Mouse (Mus musculus): Measurements from ENCODE around the gene Slc8a3. TPM values are rescaled to one million over a fixed set of nuclear protein-coding genes. Genes with fewer than 3 reads are reported as not detected.

Gene Slc8a3
- polyA plus RNA-seq, 1 experiment: 0.82 TPM

GRCm38 (mm10) chr12:81258215-81258614 is 74.8 kb downstream of the Slc8a3 start:
- Histone ChIP-seq H3K27ac (ENCODE audit: control insufficient read depth, insufficient read depth, low read depth, low read length, poor library complexity) (no peak overlapping the region), H3K4me3 (replicated peaks; ENCODE audit: control insufficient read depth, low read depth, low read length) (no peak overlapping the region), H3K4me1 (ENCODE audit: control insufficient read depth, insufficient read depth, low read length) (no peaks in the 10 kb centered on the region)
- 85% methylated on average over 3 of the region's 3 CpGs for WGBS
- TF ChIP-seq CTCF (IDR thresholded peaks at IDR 0.05; ENCODE audit: control insufficient read depth, insufficient read depth, low read length) (no peak), POLR2A (IDR thresholded peaks at IDR 0.05; ENCODE audit: borderline replicate concordance, control insufficient read depth, low read depth, low read length) (no peak)

DNA sequence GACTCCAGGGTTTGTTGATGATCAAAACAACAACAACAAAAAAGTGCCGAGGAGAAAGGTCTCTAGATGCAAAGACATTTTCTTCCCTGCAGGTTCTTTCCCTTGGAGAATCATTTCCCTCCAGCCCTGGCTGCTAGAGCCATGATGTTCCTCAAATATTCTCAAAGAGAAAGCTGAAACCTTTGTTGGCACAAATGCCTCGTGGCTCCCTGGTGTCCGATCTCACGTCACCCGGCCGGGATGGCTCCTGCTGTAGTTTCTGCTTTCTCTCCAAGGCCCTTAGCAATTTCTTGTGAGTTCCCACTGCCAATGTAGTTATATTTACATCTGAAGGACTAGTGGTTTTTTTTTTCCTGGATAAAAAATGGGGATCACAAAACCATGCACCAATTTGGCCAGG is 87.6 kb downstream of the Slc8a3 start:
- Histone ChIP-seq H3K4me1 (ENCODE audit: control insufficient read depth, insufficient read depth, low read length) (no peaks in the 10 kb centered on the region), H3K4me3 (replicated peaks; ENCODE audit: control insufficient read depth, low read depth, low read length) (no peak overlapping the region), H3K27ac (ENCODE audit: control insufficient read depth, insufficient read depth, low read depth, low read length, poor library complexity) (no peak overlapping the region)
- WGBS: 85% methylated on average over 6 of the region's 6 CpGs
- no peak for TF ChIP-seq CTCF (IDR thresholded peaks at IDR 0.05; ENCODE audit: control insufficient read depth, insufficient read depth, low read length)
- no peak for TF ChIP-seq POLR2A (IDR thresholded peaks at IDR 0.05; ENCODE audit: borderline replicate concordance, control insufficient read depth, low read depth, low read length)

DNA sequence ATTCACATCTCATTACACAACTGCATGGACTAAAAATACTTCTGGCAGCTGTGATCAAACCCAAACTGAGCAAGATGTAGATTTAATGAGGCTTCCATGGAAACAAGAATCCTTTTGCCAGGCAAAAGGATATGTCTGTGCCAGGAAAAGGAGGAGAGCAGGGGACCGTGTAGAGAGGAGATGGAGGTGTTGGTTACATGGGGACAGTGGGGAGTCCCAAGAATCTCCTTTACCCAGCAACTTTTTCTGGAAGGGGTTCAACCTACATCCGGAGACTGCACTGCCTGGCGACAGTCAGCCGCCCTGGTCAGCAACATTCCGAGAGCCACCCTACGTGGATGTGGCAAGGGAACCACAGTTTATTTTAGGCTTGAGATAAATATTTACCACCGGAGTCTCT is 88.0 kb downstream of the Slc8a3 start:
- H3K4me3 ChIP-seq (replicated peaks; ENCODE audit: control insufficient read depth, low read depth, low read length): no peak overlapping the region
- WGBS: 75% methylated on average over 7 of the region's 7 CpGs
- no peak for TF ChIP-seq POLR2A (IDR thresholded peaks at IDR 0.05; ENCODE audit: borderline replicate concordance, control insufficient read depth, low read depth, low read length)
- TF ChIP-seq CTCF (IDR thresholded peaks at IDR 0.05; ENCODE audit: control insufficient read depth, insufficient read depth, low read length): no peak
- no peak overlapping the region for H3K27ac ChIP-seq (ENCODE audit: control insufficient read depth, insufficient read depth, low read depth, low read length, poor library complexity)
- H3K4me1 ChIP-seq (ENCODE audit: control insufficient read depth, insufficient read depth, low read length): no peaks in the 10 kb centered on the region

- 33% methylated on average over 1 of the region's 1 CpGs for WGBS
- no peak overlapping the region for H3K27ac ChIP-seq (ENCODE audit: control insufficient read depth, insufficient read depth, low read depth, low read length, poor library complexity)
- TF ChIP-seq CTCF (IDR thresholded peaks at IDR 0.05; ENCODE audit: control insufficient read depth, insufficient read depth, low read length) (no peak), POLR2A (IDR thresholded peaks at IDR 0.05; ENCODE audit: borderline replicate concordance, control insufficient read depth, low read depth, low read length) (no peak)
- H3K4me1 ChIP-seq (ENCODE audit: control insufficient read depth, insufficient read depth, low read length): no peaks in the 10 kb centered on the region
- H3K4me3 ChIP-seq (replicated peaks; ENCODE audit: control insufficient read depth, low read depth, low read length): no peak overlapping the region
These were observed 88.5 kb downstream of the Slc8a3 start for GRCm38 (mm10) chr12:81244492-81244891.

GRCm38 (mm10) chr12:81241676-81242075 is 91.3 kb downstream of the Slc8a3 start:
- Histone ChIP-seq H3K4me3 (replicated peaks; ENCODE audit: control insufficient read depth, low read depth, low read length) (no peak overlapping the region), H3K4me1 (ENCODE audit: control insufficient read depth, insufficient read depth, low read length) (no peaks in the 10 kb centered on the region), H3K27ac (ENCODE audit: control insufficient read depth, insufficient read depth, low read depth, low read length, poor library complexity) (no peak overlapping the region)
- WGBS: 87% methylated on average over 2 of the region's 2 CpGs
- TF ChIP-seq POLR2A (IDR thresholded peaks at IDR 0.05; ENCODE audit: borderline replicate concordance, control insufficient read depth, low read depth, low read length): no peak
- no peak for TF ChIP-seq CTCF (IDR thresholded peaks at IDR 0.05; ENCODE audit: control insufficient read depth, insufficient read depth, low read length)

DNA sequence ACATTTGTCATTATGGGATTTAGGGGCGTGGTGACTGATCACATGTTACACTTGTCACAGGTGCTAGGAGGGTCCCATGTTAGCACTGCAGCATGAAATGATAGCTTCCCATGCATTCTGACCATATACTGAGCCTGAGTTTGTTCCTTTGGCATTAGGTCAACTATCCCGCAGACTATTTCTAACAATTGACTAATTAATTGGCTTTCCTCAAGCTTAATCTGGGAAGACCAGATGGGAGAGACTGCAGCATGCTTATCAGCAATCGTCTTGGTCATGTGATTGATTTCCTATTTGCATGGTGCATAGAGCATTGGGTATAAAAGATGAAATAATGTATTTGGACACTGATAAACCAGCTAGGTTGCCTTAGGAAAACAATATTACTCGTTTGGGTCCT is 91.9 kb downstream of the Slc8a3 start:
- H3K4me1 ChIP-seq (ENCODE audit: control insufficient read depth, insufficient read depth, low read length): no peaks in the 10 kb centered on the region
- no peak for TF ChIP-seq CTCF (IDR thresholded peaks at IDR 0.05; ENCODE audit: control insufficient read depth, insufficient read depth, low read length)
- TF ChIP-seq POLR2A (IDR thresholded peaks at IDR 0.05; ENCODE audit: borderline replicate concordance, control insufficient read depth, low read depth, low read length): no peak
- H3K27ac ChIP-seq (ENCODE audit: control insufficient read depth, insufficient read depth, low read depth, low read length, poor library complexity): no peak overlapping the region
- 75% methylated on average over 4 of the region's 4 CpGs for WGBS
- no peak overlapping the region for H3K4me3 ChIP-seq (replicated peaks; ENCODE audit: control insufficient read depth, low read depth, low read length)

DNA sequence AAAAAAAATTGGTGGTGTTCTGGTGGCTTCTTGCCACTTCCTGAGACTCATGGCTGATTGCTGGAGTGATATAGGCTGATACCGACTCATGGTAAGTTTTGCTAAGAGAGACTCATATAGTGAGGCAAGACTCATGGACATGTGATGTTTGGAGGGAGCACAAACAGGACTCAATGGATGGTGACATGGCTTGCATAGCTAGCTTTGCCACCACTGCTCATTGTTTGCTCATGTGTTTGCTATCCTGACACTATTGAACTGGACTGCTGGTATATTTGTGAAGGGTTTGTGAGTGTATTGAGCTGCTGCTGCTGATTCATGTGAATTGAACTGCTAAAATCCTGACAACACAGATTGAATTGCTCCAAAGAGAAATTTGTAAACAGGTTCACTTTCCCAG is 95.8 kb downstream of the Slc8a3 start:
- H3K4me3 ChIP-seq (replicated peaks; ENCODE audit: control insufficient read depth, low read depth, low read length): no peak overlapping the region
- no peak overlapping the region for H3K27ac ChIP-seq (ENCODE audit: control insufficient read depth, insufficient read depth, low read depth, low read length, poor library complexity)
- no peaks in the 10 kb centered on the region for H3K4me1 ChIP-seq (ENCODE audit: control insufficient read depth, insufficient read depth, low read length)
- 48% methylated on average over 1 of the region's 1 CpGs for WGBS
- TF ChIP-seq CTCF (IDR thresholded peaks at IDR 0.05; ENCODE audit: control insufficient read depth, insufficient read depth, low read length): no peak
- no peak for TF ChIP-seq POLR2A (IDR thresholded peaks at IDR 0.05; ENCODE audit: borderline replicate concordance, control insufficient read depth, low read depth, low read length)

- H3K27ac ChIP-seq (ENCODE audit: control insufficient read depth, insufficient read depth, low read depth, low read length, poor library complexity): no peak overlapping the region
- H3K4me3 ChIP-seq (replicated peaks; ENCODE audit: control insufficient read depth, low read depth, low read length): no peak overlapping the region
- no peak for TF ChIP-seq CTCF (IDR thresholded peaks at IDR 0.05; ENCODE audit: control insufficient read depth, insufficient read depth, low read length)
- no peak for TF ChIP-seq POLR2A (IDR thresholded peaks at IDR 0.05; ENCODE audit: borderline replicate concordance, control insufficient read depth, low read depth, low read length)
- 77% methylated on average over 10 of the region's 10 CpGs for WGBS
- H3K4me1 ChIP-seq (ENCODE audit: control insufficient read depth, insufficient read depth, low read length): no peaks in the 10 kb centered on the region
These were observed 97.3 kb downstream of the Slc8a3 start for GRCm38 (mm10) chr12:81235456-81236330.
